Mouse (Mus musculus): ENCODE measurements at regions not wholly inside any gene's neighbourhood (a gene's known extent, or its start where the extent isn't known, plus 50 kb on each side); places are given as distances from the start of the nearest gene placed in this dataset.

DNA sequence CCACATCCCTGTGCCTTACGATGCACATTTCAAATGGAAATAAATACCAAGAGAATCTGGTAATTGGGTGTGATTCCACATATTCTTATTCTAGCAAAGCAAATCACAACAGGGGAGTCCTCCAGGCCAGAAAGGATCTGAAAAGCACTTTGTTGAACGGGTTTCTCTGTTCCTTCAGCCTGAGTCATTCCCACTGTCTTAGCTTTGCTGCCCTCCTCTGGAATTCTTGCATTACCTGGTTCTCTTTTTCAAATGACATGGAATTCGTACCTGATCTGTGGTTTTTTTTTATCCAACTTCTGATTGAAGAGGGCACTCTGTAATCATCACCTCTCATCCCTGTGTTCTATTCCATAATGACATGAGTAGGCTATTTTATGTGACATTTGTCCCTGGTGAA is 200.9 kb downstream of the Lurap1l start:
- no peak for TF ChIP-seq CHD2 (IDR thresholded peaks at IDR 0.05; ENCODE audit: low read length)
- TF ChIP-seq MAFK (IDR thresholded peaks at IDR 0.05; ENCODE audit: borderline replicate concordance, low read depth, low read length), result no peak
- no peak for TF ChIP-seq JUND (IDR thresholded peaks at IDR 0.05; ENCODE audit: low read depth, low read length)
- TF ChIP-seq HCFC1 (IDR thresholded peaks at IDR 0.05; ENCODE audit: low read depth, low read length), result no peak
- no peak for TF ChIP-seq POLR2AphosphoS5 (IDR thresholded peaks at IDR 0.05; ENCODE audit: borderline replicate concordance, low read depth, low read length)
- TF ChIP-seq CTCF (IDR thresholded peaks at IDR 0.05 in 2 of 3, conservative IDR thresholded peaks at IDR 0.05 in 1 of 3; ENCODE audit: control insufficient read depth in 1 of 3, insufficient read depth in 1 of 3, low read depth in 2 of 3, low read length in 3 of 3, poor library complexity in 1 of 3, severe bottlenecking in 1 of 3), result no peak
- TF ChIP-seq E2F4 (IDR thresholded peaks at IDR 0.05; ENCODE audit: borderline replicate concordance, low read depth, low read length), result no peak
- TF ChIP-seq ZNF384 (IDR thresholded peaks at IDR 0.05; ENCODE audit: low read depth, low read length), result no peak
- TF ChIP-seq USF2 (IDR thresholded peaks at IDR 0.05; ENCODE audit: borderline replicate concordance in 1 of 2, insufficient read depth in 1 of 2, low read depth in 1 of 2, low read length in 2 of 2), result no peak
- no peak for TF ChIP-seq POLR2A (IDR thresholded peaks at IDR 0.05; ENCODE audit: control insufficient read depth in 1 of 2, insufficient read depth in 1 of 2, low read depth in 1 of 2, low read length in 2 of 2, poor library complexity in 1 of 2)

All from MEL (cell line).